Mouse (Mus musculus) cerebellum, adult 2 months (tissue): ENCODE data around the gene Hoxd4.

Experiments
- CTCF ChIP-seq: fragments of 200-500 bp; IDR thresholded peaks from 2 replicates; pipeline ENCODE4 v1.5.1; 2011; ENCODE audit warnings: low read depth, mild to moderate bottlenecking, control low read depth, low read length, moderate library complexity, borderline replicate concordance; ENCODE audit not compliant: insufficient read depth
- POLR2A ChIP-seq: fragments of 200-500 bp; IDR thresholded peaks from 2 replicates; pipeline ENCODE4 v1.6.1; 2011; ENCODE audit warnings: low read length, control low read depth, borderline replicate concordance; ENCODE audit not compliant: insufficient read depth

GRCm38 (mm10) chr2:74750731-74751250 is 39.1 kb downstream of the Hoxd4 start:
- TF ChIP-seq CTCF = no peak
- TF ChIP-seq POLR2A = no peak
